Mouse (Mus musculus) left cerebral cortex, postnatal 25 days (tissue): ENCODE data around the gene Taf5. TPM values are rescaled to one million over a fixed set of nuclear protein-coding genes. Genes with fewer than 3 reads are reported as not detected.
A peak's percentile ranks its signal among the peaks of the same experiment; 100 is the strongest.

Experiments used
- DNase-seq, 2 experiments: peaks; one replicate each; pipeline ENCODE4 v3.0.0; 2022; ENCODE audit warnings: low spot score in 2 of 2, mixed read lengths in 1 of 2
- intact Hi-C: fragments of 180-260 bp; cut with DNase I; formaldehyde crosslinking; loops from one replicate; pipeline ENCODE4 v1.15.1; 2025
- total RNA-seq, 2 experiments: library from RNA; stranded (reverse); gene quantifications; 2 replicates each; pipeline ENCODE4 v1.2.3; 2021

The Taf5 gene
- total RNA-seq, 2 experiments from 2014 or later = 6.6 to 6.7 TPM

DNA sequence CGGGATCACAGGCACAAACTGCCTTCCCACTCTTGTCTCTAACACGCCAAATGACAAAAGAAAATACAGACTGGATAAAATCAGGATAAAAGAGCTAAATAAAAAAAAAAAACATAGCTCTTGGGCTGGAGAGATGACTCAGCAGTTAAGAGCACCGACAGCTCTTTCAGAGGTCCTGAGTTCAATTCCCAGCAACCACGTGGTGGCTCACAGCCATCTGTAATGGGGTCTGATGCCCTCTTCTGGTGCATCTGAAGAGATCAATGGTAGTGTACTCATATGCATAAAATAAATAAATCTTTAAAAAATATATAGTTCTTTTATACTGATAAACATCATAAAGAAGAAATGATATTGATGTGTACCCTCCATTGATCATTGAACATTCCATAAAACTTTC, 14.6 kb upstream of the Taf5 start:
- DNase-seq = no peak
- intact Hi-C loops = no loop called here

DNA sequence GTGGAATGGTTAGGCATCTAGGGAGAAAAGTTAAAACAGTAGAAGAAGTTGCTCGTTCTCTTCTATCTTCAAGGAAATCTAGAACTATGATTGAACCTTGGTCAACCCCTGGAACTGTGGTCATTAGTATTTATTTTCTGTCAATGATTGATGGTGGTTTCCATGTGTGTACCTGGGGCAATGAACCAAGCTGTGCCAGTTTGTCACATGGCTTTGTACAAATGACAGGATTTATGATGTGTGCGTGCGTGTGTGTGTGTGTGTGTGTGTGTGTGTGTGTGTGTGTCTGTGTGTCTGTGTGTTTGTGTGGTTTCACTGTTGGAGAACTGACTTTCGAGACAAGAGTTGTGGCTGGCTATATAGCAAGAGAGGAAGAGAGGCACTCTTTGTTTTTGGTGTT, 14.1 kb upstream of the Taf5 start:
- DNase-seq = no peak
- intact Hi-C loops = no loop called here

DNA sequence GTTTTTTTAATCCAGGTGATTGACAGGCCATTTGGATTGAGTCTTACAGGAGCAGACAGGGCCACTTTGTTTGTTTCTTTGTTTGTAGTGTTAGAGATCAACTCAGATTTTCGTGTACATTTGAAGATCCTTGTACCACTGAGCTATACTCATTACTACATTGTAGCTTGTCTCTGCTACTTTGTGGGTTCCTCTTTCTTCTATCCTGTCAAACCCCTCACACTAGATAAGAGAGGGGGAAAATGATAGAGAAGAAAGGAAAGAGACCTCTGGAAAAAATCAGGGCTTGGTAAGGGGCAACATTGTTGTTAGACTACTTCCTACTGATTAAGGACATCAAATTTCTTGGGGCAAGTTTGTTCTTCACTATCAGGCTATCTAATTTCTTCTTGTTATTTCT, 9.9 kb upstream of the Taf5 start:
- intact Hi-C loops = no loop called here
- DNase-seq = no peak

DNA sequence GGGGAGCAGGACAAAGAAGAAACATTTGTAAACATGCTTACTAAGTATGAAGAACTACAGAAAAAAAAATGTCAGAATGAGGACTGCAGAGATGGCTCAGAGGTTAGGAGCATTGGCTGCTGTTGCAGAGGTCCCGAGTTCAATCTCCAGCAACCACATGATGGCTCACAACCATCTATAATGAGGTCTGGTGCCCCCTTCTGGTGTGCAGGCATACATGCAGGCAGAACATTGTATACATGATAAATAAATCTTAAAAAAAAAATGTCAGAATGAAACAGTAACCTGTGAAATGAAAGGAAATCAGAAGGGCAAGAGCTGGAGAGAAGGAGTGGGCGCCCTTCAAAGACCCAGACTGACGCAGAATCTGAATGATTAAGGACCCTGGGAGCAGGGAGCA, 1.7 kb upstream of the Taf5 start:
- DNase-seq = no peak
- intact Hi-C loops = loop anchor here (5.0 kb wide), 1 partner anchor 101 kb away; no protein-coding TSS in a partner anchor

DNA sequence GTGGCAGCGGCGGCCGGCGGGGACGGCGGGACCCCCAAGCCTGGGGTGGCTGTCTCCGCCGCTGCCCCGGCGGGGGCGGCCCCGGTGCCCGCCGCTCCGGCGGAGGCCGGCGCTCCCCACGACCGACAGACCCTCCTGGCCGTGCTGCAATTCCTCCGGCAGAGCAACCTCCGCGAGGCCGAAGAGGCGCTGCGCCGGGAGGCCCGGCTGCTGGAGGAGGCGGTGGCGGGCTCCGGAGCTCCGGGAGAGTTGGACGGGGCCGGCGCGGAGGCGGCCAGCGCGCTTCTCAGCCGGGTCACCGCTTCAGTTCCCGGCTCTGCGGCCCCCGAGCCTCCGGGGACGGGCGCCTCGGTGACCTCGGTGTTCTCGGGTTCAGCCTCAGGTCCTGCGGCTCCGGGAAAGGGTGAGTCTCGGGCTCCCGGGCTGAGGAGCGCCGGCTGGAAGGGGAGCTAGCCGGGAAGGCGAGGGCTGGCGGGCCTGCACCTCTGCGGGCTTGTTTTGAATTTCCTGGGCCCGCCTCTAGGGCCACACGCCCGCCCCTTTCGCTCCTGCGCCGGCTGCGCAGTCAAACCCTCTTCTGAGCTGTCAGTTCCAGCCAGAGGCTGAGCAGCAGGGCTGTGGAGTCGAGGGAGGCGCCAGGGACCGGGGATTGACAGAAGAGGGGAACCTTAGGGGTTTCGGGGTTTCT, 522 bp downstream of the Taf5 start:
- peak; percentile 81 to 92 for DNase-seq
- intact Hi-C loops = loop anchor here (1.0 to 5.0 kb wide), 2 partner anchors 22 to 99 kb away; partner anchors contain the start of genes Pdcd11 and Usmg5

DNA sequence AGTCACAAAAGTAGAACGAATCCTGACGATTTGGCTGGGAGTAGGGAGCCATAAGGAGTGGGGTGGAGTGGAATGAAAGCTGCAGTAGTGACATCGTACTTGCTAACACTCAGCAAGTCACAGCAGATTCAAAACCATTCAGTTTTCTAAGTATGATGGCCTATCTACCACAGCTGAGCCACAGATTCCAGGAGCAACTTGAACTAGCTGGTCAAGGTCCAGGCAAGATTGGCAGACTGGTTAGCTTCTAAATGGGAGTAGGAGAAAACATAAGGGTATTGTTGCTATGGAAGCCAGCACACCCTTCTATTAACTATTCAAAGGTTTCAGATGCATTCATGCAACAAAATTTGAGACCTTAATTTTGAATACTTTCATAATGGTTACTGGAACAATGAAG, 20.7 kb downstream of the Taf5 start:
- DNase-seq = no peak
- intact Hi-C loops = no loop called here

DNA sequence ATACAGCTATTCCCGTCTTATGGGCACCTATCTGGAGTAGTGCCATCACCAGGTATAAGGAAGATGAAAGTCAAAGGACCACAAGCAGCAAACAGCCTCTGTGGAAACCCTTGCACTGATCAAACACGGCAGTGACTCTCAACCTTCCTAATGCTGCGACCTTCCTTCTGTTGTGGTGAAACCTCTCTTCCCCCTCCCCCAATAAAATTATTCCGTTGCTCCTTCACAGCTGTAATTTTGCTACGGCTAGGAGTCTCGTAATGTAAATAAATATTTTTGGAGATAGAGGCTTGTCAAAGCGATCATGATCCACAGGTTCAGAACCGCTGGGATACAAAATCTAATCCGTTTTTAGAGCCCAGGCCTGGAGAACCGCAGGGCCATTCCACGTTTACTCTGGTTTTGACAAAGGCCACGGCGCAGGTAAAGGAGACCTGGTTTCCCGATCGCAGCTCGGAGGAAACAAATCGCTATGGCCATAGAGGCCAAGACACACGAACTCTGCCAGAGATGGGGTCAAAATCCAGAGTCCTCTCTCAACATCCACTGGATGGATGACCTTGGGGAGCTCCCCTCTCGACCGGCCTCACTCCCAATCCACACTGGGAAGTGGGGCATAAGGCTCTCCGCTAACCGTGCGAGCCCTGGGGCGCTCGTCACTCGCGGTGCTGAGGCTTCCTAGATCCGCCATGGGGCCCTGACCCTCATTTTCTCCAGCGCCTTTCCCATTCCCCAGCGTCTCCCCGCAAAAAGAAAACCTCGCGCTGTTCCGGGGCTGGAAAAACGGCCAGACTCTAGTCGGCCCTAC, 22.4 kb downstream of the Taf5 start:
- intact Hi-C loops = loop anchor here (1.0 kb wide), 1 partner anchor 23 kb away; the partner anchor contains the start of gene Taf5
- DNase-seq = peak in 1 of 2 experiments; percentile 9

DNA sequence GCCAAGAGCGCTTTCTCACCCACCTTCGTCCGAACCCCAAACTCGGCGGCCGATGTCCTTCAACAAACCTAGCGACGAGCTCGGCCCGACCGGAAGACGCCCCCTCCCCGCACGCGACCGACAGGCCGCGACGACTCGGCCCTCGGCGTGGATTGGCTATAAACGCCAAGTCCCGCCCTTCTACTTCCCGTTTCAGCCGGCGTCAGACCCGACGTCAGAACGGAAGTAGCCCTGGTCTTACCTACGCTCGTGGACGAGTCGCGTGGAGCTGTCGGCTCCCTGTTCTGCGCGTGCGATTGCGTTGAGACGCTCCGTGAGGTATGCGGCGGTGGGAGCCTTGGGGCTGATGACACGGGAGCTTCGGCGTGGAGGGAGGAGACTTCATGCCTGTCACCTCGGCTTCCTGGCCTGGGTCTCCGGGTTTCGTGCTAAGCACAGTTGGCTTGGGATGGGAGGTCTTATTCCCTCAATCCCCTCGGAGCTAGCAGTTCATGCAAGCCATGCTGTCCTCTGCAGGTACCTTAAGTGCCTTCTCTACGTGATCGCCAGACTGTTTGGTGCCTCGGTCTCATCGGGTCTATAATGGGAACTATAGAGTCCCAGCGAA, 23.1 kb downstream of the Taf5 start, which contains the start of the genes Usmg5 and Pdcd11:
Usmg5 (minus strand) TSS at position 98 of the 607 bp plus-strand sequence.
Pdcd11 (plus strand) TSS at position 219 of the 607 bp plus-strand sequence.
- intact Hi-C loops = loop anchor here (1.0 kb wide), 1 partner anchor 23 kb away; the partner anchor contains the start of gene Taf5
- peak; percentile 99 for DNase-seq

DNA sequence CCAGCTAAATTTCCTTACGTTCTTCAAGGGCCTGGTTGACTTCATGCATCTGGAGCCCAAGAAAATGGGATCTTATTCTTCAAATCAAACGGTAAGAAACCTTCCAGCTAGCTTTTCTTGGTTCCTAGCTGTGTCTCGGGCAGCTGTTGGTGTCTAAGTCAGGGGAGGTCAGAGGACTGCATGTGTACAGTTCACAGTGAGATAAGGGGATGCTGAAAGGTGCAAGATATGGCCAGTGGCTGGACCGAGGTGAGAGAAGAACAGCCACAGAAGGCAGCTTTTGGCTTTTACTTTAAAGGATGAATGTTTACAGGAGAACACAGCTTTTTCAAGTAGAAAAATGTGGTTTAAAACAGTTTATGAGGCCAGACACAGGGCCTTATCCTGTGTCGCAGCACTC, 33.5 kb downstream of the Taf5 start:
- intact Hi-C loops = no loop called here

DNA sequence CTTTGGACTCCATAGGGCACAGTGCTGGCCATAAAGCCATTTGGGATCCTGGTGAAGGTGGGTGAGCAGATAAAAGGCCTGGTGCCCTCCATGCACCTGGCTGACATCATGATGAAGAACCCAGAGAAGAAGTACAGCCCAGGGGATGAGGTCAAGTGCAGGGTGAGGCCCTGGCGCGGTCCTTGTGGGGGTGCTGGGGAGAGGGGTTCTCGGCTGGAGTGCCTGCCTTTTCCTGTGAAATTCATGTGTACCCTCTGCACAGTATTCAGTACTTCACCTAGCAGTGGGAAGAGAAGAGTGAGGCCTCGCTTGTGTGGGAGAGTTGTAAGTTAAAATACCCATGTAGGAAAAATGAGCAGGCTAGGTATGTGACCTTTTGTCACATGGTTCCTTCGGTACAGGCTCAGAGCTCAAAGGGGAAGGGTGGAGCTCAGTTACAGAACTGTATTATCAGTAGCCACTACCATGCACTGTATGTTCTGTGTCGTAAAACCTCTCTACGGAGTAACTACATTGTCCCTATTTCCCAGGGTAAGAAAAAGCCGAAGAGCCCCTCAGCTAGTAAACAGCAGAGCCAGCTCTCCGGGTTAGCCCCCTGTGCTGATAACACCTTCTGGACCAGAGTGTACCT, 37.2 kb downstream of the Taf5 start:
- DNase-seq = no peak
- intact Hi-C loops = no loop called here

More for the DNA sequence above, 33.5 kb downstream of the Taf5 start:
- DNase-seq = no peak

DNA sequence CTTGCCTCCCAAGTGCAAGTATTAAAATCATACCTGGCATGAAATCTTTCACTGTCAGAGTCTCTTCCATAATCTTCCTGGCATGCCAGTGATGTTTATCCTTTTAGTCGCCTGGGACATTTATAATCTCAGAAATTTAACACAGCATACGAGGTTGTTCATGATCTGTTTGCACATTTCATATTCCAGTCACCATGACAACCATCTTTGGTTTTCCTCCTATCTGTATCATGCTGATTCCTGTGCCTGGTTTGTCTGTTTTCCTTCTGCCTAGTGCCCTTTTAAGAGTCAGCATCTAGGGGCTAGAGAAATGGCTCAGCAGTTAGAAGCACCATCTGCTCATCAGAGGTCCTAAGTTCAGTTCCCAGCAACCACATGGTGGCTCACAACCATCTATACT, 51.1 kb downstream of the Taf5 start:
- no peak for DNase-seq
- intact Hi-C loops = no loop called here

DNA sequence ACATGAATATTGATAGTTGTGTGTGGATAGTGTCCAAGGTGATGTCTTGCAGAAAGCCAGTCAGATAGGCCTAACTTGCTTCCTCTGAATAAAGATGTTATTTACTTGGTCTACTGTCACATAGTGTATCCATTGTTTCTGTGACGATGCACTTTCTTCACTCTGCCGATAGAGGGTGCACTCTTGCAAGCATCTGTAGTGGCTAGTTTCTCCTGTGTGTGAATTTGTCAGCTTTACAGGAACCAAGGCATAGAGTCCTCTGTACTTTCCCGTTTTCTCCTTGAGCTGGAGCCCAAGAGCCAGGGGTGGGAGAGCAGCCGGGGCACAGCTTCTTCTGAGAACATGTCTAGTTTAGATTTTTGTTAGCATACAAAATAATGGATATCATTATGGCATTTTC, 53.5 kb downstream of the Taf5 start:
- DNase-seq = peak in 1 of 2 experiments; percentile 52
- intact Hi-C loops = loop anchor here (1.0 kb wide), 1 partner anchor 47 kb away; no protein-coding TSS in a partner anchor

DNA sequence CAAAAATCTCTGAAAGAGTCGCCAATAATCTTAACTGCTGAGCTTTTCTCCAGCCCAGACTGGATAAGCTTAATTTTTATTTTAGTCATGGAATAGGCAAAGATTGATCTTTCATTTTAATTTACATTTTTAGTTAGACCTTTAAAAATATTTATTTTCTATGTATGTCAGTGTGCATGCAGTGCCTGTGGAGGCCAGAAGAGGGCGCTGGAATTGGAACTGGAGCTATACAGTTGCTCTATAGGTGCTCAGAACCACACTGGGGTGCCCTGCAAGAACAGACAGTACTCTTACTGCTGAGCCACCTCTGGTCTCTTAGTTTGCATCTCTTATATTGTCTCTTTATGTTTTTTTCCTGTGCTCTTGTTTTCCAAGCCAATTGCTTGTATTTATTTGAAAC, 55.3 kb downstream of the Taf5 start:
- intact Hi-C loops = no loop called here
- DNase-seq = no peak

DNA sequence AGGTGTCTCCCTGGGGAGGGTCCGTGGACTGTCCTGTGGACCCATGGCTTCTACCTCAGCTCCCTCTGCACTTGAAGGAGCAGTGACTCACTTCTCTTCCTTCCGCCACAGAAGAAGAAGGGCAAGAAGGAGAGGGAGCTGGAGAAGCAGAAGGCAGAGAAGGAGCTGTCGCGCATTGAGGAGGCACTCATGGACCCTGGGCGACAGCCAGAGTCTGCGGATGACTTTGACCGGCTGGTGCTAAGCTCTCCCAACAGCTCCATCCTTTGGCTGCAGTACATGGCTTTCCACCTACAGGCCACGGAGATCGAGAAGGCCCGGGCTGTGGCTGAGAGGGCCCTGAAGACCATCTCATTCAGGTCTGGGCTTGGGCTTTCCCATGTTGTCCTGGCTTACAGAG, 60.6 kb downstream of the Taf5 start:
- DNase-seq = peak in 1 of 2 experiments; percentile 60
- intact Hi-C loops = no loop called here

DNA sequence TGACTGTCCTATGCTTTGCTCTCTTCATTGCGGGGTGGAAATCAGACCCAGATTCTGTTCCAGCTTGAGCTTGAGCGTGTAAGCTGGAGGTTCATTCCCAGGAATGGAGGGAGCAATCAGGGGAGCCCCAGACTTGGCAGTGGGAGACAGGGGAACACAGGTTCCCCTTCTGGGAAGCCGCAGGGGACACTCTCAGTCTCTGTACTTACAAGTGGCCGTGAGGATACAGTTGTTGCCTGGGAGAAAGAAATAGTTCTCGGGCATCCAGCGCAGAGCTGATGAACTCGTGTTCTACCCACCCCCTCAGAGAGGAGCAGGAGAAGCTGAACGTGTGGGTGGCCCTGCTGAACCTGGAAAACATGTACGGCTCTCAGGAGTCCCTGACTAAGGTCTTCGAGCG, 61.3 kb downstream of the Taf5 start:
- no peak for DNase-seq
- intact Hi-C loops = no loop called here

DNA sequence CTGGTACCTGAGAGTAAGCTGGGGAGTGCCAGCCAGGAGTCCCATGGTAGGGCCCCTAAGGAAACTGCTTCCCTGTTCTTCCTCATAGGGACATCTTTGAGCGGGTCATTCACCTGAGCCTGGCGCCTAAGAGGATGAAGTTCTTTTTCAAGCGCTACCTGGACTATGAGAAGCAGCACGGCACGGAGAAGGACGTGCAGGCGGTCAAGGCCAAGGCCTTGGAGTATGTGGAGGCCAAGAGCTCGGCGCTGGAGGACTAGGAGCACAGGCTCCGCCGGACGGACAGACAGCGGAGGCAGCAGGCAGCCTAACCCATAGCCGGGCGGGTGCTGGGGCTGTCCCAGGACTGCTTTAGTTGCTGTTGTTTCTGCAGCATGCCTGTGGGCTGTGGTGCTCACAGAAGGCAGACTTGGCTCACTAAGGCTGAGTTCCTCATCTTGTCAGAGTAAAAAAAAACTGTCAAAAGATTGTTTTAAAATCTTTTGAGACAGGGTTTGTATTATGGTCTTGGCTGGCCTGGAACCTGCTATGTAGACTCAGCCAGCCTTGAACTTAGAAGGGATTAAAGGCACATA, 63.1 kb downstream of the Taf5 start:
- intact Hi-C loops = no loop called here
- no peak for DNase-seq
